Mouse (Mus musculus) heart, embryonic 12.5 days (tissue): ENCODE measurements around the gene Tmem79. TPM values are rescaled to one million over a fixed set of nuclear protein-coding genes. Genes with fewer than 3 reads are reported as not detected.
"Not testable (repeated sequence)": the region's sequence is repeated elsewhere in the genome, so short reads cannot be mapped to it uniquely, and the experiment has no call there.

ENCODE experiments used
- ATAC-seq: fragments of 200-750 bp; cut with Nextera tagmentation; 2 replicates; pipeline ENCODE4 v1.8.0; 2017; ENCODE audit warnings: moderate TSS enrichment, moderate library complexity; ENCODE audit not compliant: insufficient number of reproducible peaks, low FRiP score
- H3K27ac ChIP-seq: fragments of 300-500 bp; sonication (generic); 2 replicates; pipeline ENCODE4 v1.5.1; 2016; ENCODE audit warnings: mild to moderate bottlenecking, moderate library complexity; ENCODE audit not compliant: poor library complexity, severe bottlenecking
- H3K27me3 ChIP-seq: fragments of 300-500 bp; sonication (generic); replicated peaks from 2 replicates; pipeline ENCODE4 v1.6.1; 2016; ENCODE audit warnings: mild to moderate bottlenecking, moderate library complexity
- H3K36me3 ChIP-seq: fragments of 300-500 bp; sonication (generic); 2 replicates; pipeline ENCODE4 v1.6.1; 2016; ENCODE audit warnings: mild to moderate bottlenecking, moderate library complexity
- H3K4me1 ChIP-seq: fragments of 300-500 bp; sonication (generic); replicated peaks from 2 replicates; pipeline ENCODE4 v1.6.1; 2016; ENCODE audit warnings: mild to moderate bottlenecking
- H3K4me2 ChIP-seq: fragments of 300-500 bp; sonication (generic); 2 replicates; pipeline ENCODE4 v1.6.1; 2016; ENCODE audit warnings: mild to moderate bottlenecking, moderate library complexity
- H3K4me3 ChIP-seq: fragments of 300-500 bp; sonication (generic); 2 replicates; pipeline ENCODE4 v1.5.1; 2016; ENCODE audit warnings: mild to moderate bottlenecking
- H3K9ac ChIP-seq: fragments of 300-500 bp; sonication (generic); 2 replicates; pipeline ENCODE4 v1.6.1; 2016; ENCODE audit warnings: mild to moderate bottlenecking, moderate library complexity
- H3K9me3 ChIP-seq: fragments of 300-500 bp; sonication (generic); replicated peaks from 2 replicates; pipeline ENCODE4 v1.6.1; 2016; ENCODE audit warnings: mild to moderate bottlenecking, moderate library complexity
- WGBS: fragments of 180-500 bp; shearing (Covaris S2); methylation state at CpG from one replicate; pipeline ENCODE4 v1.1.7; 2016; 5-methylcytosine and 5-hydroxymethylcytosine counted together
- polyA plus RNA-seq: library from polyadenylated mRNA; unstranded; fragments of >200 nt; fragmentation: Nextera tagmentation; extraction: Ambion mirVana; gene quantifications from 2 replicates; pipeline ENCODE4 v1.2.1, GENCODE M21; 2016

Tmem79 gene
- polyA plus RNA-seq: 1.4 and 1.9 TPM in 2 replicates

DNA sequence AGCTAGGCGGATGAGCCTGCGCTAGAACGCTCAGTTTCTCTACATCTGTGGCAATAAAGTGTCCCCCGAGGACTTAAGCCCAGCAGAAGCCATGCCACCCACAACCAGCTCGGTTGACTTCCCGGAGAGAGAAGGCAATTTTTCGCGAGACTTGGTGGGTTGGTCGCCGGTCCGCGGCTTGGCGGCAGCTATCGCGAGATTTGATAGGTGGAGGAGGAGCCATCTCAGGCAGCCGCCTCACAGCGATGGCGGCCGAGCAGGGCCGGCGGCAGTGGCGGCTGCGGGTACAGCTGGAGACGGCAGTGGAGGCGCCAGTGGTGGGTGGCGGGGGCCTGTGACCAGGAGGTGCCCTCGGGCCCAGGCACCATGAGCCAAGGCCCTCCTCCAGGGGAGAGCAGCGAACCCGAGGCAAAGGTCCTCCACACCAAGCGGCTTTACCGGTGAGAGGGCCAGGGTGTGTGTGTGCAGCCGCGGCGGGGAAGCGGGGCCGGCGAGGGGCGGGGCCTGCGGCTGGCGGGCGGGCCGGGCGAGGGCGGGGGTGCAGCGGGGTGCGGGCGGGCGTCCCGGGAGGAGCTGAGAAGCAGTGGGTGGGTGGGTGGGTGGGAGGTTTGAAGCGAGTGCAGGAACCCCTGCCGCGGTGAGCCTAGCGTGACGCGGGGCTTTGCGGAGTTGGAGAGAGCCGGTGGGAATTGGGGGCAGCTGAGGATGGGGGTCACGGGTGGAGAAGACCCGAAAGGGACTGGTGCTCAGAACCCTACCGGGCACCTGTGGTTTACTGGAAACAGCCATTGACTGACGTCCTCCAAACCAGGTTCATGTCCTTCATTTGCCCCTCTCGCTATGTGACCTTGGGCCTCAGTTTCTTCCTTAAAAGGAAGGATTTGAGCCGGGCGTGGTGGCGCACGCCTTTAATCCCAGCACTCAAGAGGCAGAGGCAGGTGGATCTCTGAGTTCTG lies at the start of gene Tmem79, which contains the start of gene Smg5:
Gene Tmem79 (minus strand): TSS at position 91 of the 956 bp plus-strand sequence.
Gene Smg5 (plus strand): TSS at position 203 of the 956 bp plus-strand sequence.
- peak within 1 kb of the TSS; percentile 81 for H3K4me2 ChIP-seq
- no peaks in the 10 kb centered on the region for H3K9me3 ChIP-seq
- WGBS: 2% methylated on average over 66 of the region's 66 CpGs
- H3K4me3 ChIP-seq: peak within 1 kb of the TSS; percentile 92
- H3K4me1 ChIP-seq: peaks cover 35% of the 10 kb centered on the region
- ATAC-seq: peak; percentile 92
- peaks cover 3% of the 10 kb centered on the region; the same call in 1 of the 2 replicates for H3K36me3 ChIP-seq
- no peaks in the 10 kb centered on the region for H3K27me3 ChIP-seq
- H3K9ac ChIP-seq: peak within 1 kb of the TSS; percentile 95
- H3K27ac ChIP-seq: peak within 1 kb of the TSS; percentile 96

DNA sequence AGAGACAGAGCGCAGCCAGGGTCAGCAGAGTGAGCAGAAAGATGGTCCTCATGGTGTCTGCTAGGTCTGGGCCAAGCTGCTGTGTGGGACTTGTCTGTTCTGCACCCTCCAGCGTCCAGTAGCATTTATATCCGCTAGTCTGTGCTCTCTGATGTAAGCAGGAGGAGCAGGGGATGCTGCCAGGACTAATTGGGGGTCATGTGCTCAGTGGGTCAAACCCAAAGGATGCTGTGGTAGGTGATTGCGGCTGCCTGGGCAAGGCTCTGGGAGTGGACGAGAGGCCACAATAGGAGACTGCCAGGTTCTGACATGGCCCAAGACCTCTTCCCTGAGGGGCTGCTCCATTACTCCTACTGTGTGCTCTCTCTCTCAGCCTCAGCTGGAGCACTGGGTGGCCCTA lies 48.4 kb upstream of the Tmem79 start, which contains the start of gene Bglap:
Gene Bglap (minus strand): TSS at position 101 of the 400 bp plus-strand sequence.
- no peaks in the 10 kb centered on the region for H3K36me3 ChIP-seq
- no peak within 1 kb of the TSS for H3K4me2 ChIP-seq
- H3K27me3 ChIP-seq: no peaks in the 10 kb centered on the region
- no peak for ATAC-seq
- no peak within 1 kb of the TSS for H3K9ac ChIP-seq
- 70% methylated on average over 5 of the region's 5 CpGs for WGBS
- no peaks in the 10 kb centered on the region; the same call in 1 of the 2 replicates for H3K4me1 ChIP-seq
- no peak within 1 kb of the TSS for H3K27ac ChIP-seq
- no peak within 1 kb of the TSS for H3K4me3 ChIP-seq
- no peaks in the 10 kb centered on the region for H3K9me3 ChIP-seq

DNA sequence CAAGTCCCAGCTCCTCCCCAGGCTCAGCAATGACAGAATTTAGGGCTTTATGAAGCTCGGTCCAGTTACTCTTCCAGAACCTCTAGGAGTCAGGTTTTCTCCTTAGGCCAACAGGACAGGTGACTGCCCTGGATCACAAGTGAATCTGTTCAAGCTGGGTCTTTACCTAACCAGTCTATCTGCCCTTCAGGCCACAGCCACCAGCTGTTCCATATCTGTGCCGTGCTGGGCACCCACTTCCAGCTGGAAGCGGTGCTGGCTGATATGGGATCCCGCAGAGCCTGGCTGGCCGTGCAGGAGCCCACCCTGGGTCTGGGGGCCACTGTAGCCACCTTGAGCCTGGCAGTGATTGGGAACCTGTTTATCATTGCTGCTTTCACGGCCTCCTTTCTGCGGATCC lies 46.4 kb upstream of the Tmem79 start:
- not testable (repeated sequence) for H3K36me3 ChIP-seq, ATAC-seq, H3K27me3 ChIP-seq, H3K9ac ChIP-seq, H3K27ac ChIP-seq, H3K4me3 ChIP-seq, H3K9me3 ChIP-seq, H3K4me1 ChIP-seq
- peak overlapping the region; percentile 64; the same call in 1 of the 2 replicates for H3K4me2 ChIP-seq
- 20% methylated on average over 2 of the region's 7 CpGs for WGBS

DNA sequence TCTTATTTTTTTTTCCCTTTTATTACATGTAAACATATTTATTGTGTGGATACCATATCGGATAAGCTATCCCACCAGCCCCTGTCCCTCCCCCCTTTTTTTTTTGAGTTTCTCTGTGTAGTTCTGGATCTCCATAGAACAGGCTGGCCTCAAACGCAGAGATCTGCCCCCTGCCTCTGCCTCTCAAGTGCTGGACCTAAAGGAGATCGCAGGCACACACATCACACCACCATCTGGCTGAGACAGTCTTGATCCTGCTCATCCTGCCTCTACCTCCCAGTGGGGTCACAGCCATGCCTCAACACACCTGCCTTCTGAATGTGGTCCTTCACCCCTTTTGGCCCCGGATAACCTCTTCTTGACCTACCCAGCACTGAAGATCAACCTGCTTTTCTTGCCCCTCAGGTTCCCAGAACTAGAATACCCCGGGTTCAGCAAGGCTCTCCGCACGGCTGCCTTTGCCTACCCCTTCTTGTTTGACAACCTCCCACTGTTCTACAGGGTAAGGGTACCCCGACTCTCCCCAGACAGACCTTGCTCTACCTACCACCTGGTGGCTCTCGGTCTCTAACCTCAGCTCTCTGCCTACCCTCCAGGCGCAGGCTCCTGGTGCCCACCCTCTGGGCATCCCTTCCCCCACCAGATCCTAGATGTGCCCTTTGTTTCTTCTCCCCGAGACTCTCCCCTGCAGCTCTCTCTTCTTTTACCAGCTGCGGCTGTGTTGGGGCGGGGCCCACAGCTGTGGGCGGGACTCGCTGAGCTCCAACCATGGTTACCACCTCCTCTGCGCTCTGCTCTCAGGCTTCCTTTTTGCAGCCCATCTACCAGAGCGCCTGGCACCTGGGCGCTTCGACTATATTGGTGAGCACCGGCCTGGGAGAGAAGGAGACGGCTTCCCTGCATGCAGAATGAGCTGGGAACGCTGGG lies 45.7 kb upstream of the Tmem79 start:
- Histone ChIP-seq H3K4me3 (peak overlapping the region; percentile 28; the same call in 1 of the 2 replicates), H3K4me2 (peak overlapping the region; percentile 64)
- not testable (repeated sequence) for H3K36me3 ChIP-seq, H3K27me3 ChIP-seq, H3K9ac ChIP-seq, H3K4me1 ChIP-seq, H3K27ac ChIP-seq, H3K9me3 ChIP-seq
- peak; percentile 76 for ATAC-seq
- WGBS: 9% methylated on average over 19 of the region's 22 CpGs

DNA sequence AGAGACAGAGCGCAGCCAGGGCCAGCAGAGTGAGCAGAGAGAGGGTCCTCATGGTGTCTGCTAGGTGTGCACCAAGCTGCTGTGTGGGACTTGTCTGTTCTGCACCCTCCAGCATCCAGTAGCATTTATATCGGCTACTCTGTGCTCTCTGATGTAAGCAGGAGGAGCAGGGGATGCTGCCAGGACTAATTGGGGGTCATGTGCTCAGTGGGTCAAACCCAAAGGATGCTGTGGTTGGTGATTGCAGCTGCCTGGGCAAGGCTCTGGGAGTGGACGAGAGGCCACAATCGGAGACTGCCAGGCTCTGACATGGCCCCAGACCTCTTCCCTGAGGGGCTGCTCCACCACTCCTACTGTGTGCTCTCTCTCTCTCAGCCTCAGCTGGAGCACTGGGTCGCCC lies 42.7 kb upstream of the Tmem79 start, which contains the start of gene Bglap2:
Gene Bglap2 (minus strand): TSS at position 101 of the 400 bp plus-strand sequence.
- ATAC-seq, H3K27me3 ChIP-seq, H3K27ac ChIP-seq, H3K9me3 ChIP-seq, H3K4me2 ChIP-seq, H3K9ac ChIP-seq, H3K36me3 ChIP-seq, H3K4me1 ChIP-seq, H3K4me3 ChIP-seq: not testable (repeated sequence)
- 67% methylated on average over 5 of the region's 5 CpGs for WGBS

DNA sequence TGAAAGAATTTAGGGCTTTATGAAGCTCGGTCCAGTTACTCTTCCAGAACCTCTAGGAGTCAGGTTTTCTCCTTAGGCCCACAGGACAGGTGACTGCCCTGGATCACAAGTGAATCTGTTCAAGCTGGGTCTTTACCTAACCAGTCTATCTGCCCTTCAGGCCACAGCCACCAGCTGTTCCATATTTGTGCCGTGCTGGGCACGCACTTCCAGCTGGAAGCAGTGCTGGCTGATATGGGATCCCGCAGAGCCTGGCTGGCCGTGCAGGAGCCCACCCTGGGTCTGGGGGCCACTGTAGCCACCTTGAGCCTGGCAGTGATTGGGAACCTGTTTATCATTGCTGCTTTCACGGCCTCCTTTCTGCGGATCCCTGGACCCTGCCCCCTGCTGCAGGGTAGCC lies 40.7 kb upstream of the Tmem79 start:
- H3K27ac ChIP-seq, H3K9ac ChIP-seq, H3K27me3 ChIP-seq, H3K4me3 ChIP-seq, H3K36me3 ChIP-seq, H3K9me3 ChIP-seq, ATAC-seq, H3K4me1 ChIP-seq: not testable (repeated sequence)
- H3K4me2 ChIP-seq: peak overlapping the region; percentile 58; the same call in 1 of the 2 replicates
- whole genome bisulfite sequencing: 26% methylated on average over 5 of the region's 7 CpGs

DNA sequence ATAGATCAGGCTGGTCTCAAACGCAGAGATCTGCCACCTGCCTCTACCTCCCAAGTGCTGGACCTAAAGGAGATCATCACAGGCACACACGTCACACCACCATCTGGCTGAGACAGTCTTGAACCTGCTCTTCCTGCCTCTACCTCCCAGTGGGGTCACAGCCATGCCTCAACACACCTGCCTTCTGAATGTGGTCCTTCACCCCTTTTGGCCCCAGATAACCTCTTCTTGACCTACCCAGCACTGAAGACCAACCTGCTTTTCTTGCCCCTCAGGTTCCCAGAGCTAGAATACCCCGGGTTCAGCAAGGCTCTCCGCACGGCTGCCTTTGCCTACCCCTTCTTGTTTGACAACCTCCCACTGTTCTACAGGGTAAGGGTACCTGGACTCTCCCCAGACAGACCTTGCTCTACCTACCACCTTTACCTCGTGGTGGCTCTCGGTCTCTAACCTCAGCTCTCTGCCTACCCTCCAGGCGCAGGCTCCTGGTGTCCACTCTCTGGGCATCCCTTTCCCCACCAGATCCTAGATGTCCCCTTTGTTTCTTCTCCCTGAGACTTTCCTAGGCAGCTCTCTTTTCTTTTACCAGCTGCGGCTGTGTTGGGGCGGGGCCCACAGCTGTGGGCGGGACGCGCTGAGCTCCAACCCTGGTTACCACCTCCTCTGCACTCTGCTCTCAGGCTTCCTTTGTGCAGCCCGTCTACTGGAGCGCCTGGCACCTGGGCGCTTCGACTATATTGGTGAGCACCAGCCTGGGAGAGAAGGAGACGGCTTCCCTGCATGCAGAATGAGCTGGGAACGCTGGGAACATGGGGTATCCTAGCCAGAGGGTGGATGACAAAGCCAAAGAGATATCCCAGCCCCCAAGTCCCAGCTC lies 40.0 kb upstream of the Tmem79 start:
- not testable (repeated sequence) for H3K9me3 ChIP-seq, H3K4me1 ChIP-seq, H3K36me3 ChIP-seq, H3K27ac ChIP-seq, H3K27me3 ChIP-seq
- 14% methylated on average over 19 of the region's 19 CpGs for WGBS
- peak; percentile 76 for ATAC-seq
- peak overlapping the region; percentile 58 for H3K4me2 ChIP-seq
- peak overlapping the region; percentile 36; the same call in 1 of the 2 replicates for H3K9ac ChIP-seq
- H3K4me3 ChIP-seq: peak overlapping the region; percentile 20; the same call in 1 of the 2 replicates

DNA sequence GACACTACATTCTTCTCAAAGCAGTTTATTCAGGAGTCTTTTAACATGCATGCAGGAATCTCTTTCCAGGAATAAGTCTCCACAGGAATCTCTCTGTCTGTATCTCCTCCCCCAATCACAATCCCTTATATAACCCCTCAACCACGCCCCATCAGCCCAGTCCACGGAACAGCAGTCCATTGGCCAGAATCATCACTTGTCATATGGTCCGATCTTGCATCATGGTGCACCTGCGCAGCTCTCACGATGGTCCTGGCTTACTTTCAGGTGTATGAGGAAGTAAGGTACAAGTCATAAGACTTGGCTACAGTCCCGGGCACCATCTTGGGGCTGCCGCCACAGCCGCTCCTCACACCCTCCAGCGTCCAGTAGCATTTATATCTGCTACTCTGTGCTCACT lies 36.7 kb upstream of the Tmem79 start, which contains the start of gene Bglap3:
Gene Bglap3 (minus strand): TSS at position 101 of the 400 bp plus-strand sequence.
- not testable (repeated sequence) for H3K9me3 ChIP-seq, H3K4me2 ChIP-seq, H3K27ac ChIP-seq, H3K27me3 ChIP-seq, ATAC-seq, H3K4me1 ChIP-seq, H3K4me3 ChIP-seq, H3K9ac ChIP-seq, H3K36me3 ChIP-seq
- WGBS: 92% methylated on average over 9 of the region's 9 CpGs

DNA sequence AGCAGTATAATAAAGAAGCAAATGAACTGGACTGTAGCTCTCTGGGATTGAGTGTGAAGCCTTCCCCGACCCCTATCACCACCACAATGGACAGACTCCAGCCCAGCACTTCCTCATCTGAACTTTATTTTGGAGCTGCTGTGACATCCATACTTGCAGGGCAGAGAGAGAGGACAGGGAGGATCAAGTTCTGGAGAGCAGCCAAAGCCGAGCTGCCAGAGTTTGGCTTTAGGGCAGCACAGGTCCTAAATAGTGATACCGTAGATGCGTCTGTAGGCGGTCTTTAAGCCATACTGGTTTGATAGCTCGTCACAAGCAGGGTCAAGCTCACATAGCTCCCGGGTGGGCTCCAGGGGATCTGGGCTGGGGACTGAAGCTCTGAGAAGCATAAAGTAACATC lies 32.6 kb upstream of the Tmem79 start:
- peaks cover 17% of the 10 kb centered on the region for H3K4me1 ChIP-seq
- H3K9ac ChIP-seq, ATAC-seq, H3K4me3 ChIP-seq, H3K36me3 ChIP-seq, H3K4me2 ChIP-seq, H3K9me3 ChIP-seq, H3K27ac ChIP-seq: not testable (repeated sequence)
- 74% methylated on average over 7 of the region's 7 CpGs for WGBS
- peaks cover 27% of the 10 kb centered on the region for H3K27me3 ChIP-seq

DNA sequence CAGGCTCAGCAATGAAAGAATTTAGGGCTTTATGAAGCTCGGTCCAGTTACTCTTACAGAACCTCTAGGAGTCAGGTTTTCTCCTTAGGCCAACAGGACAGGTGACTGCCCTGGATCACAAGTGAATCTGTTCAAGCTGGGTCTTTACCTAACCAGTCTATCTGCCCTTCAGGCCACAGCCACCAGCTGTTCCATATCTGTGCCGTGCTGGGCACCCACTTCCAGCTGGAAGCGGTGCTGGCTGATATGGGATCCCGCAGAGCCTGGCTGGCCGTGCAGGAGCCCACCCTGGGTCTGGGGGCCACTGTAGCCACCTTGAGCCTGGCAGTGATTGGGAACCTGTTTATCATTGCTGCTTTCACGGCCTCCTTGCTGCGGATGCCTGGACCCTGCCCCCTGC lies 31.6 kb upstream of the Tmem79 start:
- Histone ChIP-seq H3K27me3 (peaks cover 27% of the 10 kb centered on the region), H3K4me2 (peak overlapping the region; percentile 45; the same call in 1 of the 2 replicates), H3K4me1 (peaks cover 23% of the 10 kb centered on the region)
- 52% methylated on average over 4 of the region's 7 CpGs for WGBS
- H3K4me3 ChIP-seq, H3K9ac ChIP-seq, H3K36me3 ChIP-seq, H3K27ac ChIP-seq, ATAC-seq, H3K9me3 ChIP-seq: not testable (repeated sequence)
